In the genomic region with DNA sequence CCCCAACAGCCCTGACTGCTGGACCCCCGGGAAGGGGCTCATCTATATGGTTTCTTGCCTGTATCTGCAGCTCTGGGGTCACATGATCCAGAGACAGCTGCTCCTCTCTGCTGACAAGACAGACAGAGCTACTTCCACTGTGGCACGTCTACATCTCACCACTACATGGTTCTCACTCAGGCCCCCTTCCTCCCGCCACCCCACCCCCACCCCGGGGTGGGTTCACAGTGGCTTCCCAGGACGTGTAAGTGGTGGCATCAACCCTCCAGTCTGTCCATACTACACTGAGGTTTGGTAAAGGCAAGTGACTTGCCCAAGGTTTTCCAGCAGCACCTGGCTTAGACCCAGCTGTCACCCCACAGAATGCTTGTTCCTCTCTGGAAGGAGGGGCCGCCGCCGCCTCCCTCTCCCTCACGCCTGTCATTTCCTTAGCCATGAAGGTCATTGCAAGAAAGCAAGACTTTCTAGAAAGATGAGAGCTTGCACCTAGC, we compare ENCODE assay signal across 8 mouse cellular contexts. TPM values are rescaled to one million over a fixed set of nuclear protein-coding genes. Genes with fewer than 3 reads are reported as not detected.
DNase-seq lines count a peak whose midpoint lies in the region; ATAC-seq and TF ChIP-seq lines count a peak whose summit lies in the region.

No protein-coding gene starts in this region.

- no peak for TF ChIP-seq POLR2A in olfactory bulb, adult 2 months (IDR thresholded peaks at IDR 0.05; ENCODE audit: insufficient read depth, low read depth, low read length)

- H3K9me3 ChIP-seq in hindbrain, embryonic 16.5 days (ENCODE audit: control insufficient read depth, low read length), result no peaks in the 10 kb centered on the region
- H3K9me3 ChIP-seq in lung, postnatal 0 days (ENCODE audit: low read length), result no peaks in the 10 kb centered on the region

- peaks cover 6% of the 10 kb centered on the region; the same call in 1 of the 2 replicates for H3K36me3 ChIP-seq in hindbrain, embryonic 16.5 days (ENCODE audit: control insufficient read depth, insufficient read depth, low read length)
- H3K36me3 ChIP-seq in lung, postnatal 0 days (ENCODE audit: insufficient read depth, low read length), result no peaks in the 10 kb centered on the region

- TF ChIP-seq CTCF in olfactory bulb, adult 2 months (IDR thresholded peaks at IDR 0.05; ENCODE audit: insufficient read depth, low read depth, low read length), result no peak
- TF ChIP-seq CTCF in lung, postnatal 0 days (IDR thresholded peaks at IDR 0.05), result no peak

- DNase-seq in left cerebral cortex, postnatal 36 days (ENCODE audit: low spot score in 2 of 2), result peak; percentile 63 to 67
- no peak for DNase-seq in left cerebral cortex, postnatal 10 days (ENCODE audit: extremely low spot score in 1 of 2, low spot score in 2 of 2)
- DNase-seq in cerebellum, postnatal 36 days, result peak; percentile 61 to 66
- no peak for DNase-seq in spleen, adult 18-20 months
- DNase-seq in thymus, postnatal 14 days, result no peak
- no peak for DNase-seq in lung, postnatal 0 days (ENCODE audit: low spot score)

- 41% methylated on average over 9 of the region's 9 CpGs for WGBS in hindbrain, embryonic 16.5 days
- WGBS in olfactory bulb, adult 2 months, result 26% methylated on average over 9 of the region's 9 CpGs
- 51% methylated on average over 9 of the region's 9 CpGs for WGBS in lung, postnatal 0 days

- H3K27me3 ChIP-seq in hindbrain, embryonic 16.5 days (replicated peaks; ENCODE audit: control insufficient read depth, insufficient read depth, low read length), result no peaks in the 10 kb centered on the region
- 0 out of 2 replicates have a peak, but pooled peaks cover 4% of the 10 kb centered on the region for H3K27me3 ChIP-seq in lung, postnatal 0 days (replicated peaks; ENCODE audit: insufficient read depth, low read length)

- peak overlapping the region; percentile 80 for H3K4me2 ChIP-seq in hindbrain, embryonic 16.5 days (ENCODE audit: low read length)
- no peak overlapping the region; the same call in 1 of the 2 replicates for H3K4me2 ChIP-seq in lung, postnatal 0 days (replicated peaks; ENCODE audit: low read depth, low read length)

- intact Hi-C loops in left cerebral cortex, postnatal 36 days (cut with DNase I), result no loop called here
- intact Hi-C loops in left cerebral cortex, postnatal 10 days (cut with DNase I), result no loop called here

- peak overlapping the region; percentile 95 for H3K27ac ChIP-seq in hindbrain, embryonic 16.5 days (ENCODE audit: low read depth, low read length)
- peak overlapping the region; percentile 91 for H3K27ac ChIP-seq in olfactory bulb, adult 2 months (ENCODE audit: insufficient read depth, low read depth, low read length)
- H3K27ac ChIP-seq in lung, postnatal 0 days (ENCODE audit: low read length), result no peak overlapping the region

- TF ChIP-seq EP300 in lung, postnatal 0 days (IDR thresholded peaks at IDR 0.05), result no peak

- peak overlapping the region; percentile 63 for H3K4me3 ChIP-seq in hindbrain, embryonic 16.5 days (ENCODE audit: low read length)
- H3K4me3 ChIP-seq in olfactory bulb, adult 2 months (ENCODE audit: insufficient read depth, low read depth, low read length), result peak overlapping the region; percentile 64
- H3K4me3 ChIP-seq in lung, postnatal 0 days (ENCODE audit: low read depth, low read length), result no peak overlapping the region

- H3K4me1 ChIP-seq in hindbrain, embryonic 16.5 days (ENCODE audit: control insufficient read depth, insufficient read depth, low read depth, low read length), result peaks cover 21% of the 10 kb centered on the region
- H3K4me1 ChIP-seq in olfactory bulb, adult 2 months (ENCODE audit: control insufficient read depth, insufficient read depth, low read length), result peaks cover 44% of the 10 kb centered on the region
- H3K4me1 ChIP-seq in lung, postnatal 0 days (ENCODE audit: insufficient read depth, low read depth, low read length), result no peaks in the 10 kb centered on the region

- peak; percentile 3; the same call in 1 of the 2 replicates for ATAC-seq in hindbrain, embryonic 16.5 days
- no peak for ATAC-seq in lung, postnatal 0 days

- H3K9ac ChIP-seq in hindbrain, embryonic 16.5 days (ENCODE audit: low read depth, low read length), result peak overlapping the region; percentile 77
- H3K9ac ChIP-seq in lung, postnatal 0 days (replicated peaks; ENCODE audit: low read depth), result no peak overlapping the region

RNA-seq across cellular contexts. Expression of a gene that starts 0.6 kb away (rescaled TPM):
- 10 to 100 TPM; 60.4 to 97.8 TPM for total RNA-seq in left cerebral cortex, postnatal 36 days (2021)
- 10 to 100 TPM; 65.2 to 75.1 TPM for total RNA-seq in left cerebral cortex, postnatal 10 days (2021)
- polyA plus RNA-seq in hindbrain, embryonic 16.5 days (2015; fragmentation: Nextera tagmentation; extraction: Ambion mirVana), result 41.1 and 57.5 TPM in 2 replicates
- not detected in 2 replicates for polyA plus RNA-seq in olfactory bulb, adult 2 months (2012; ENCODE audit: insufficient read depth, insufficient read length, low replicate concordance, missing spikeins)
- 20.1 and 20.4 TPM in 2 replicates for polyA plus RNA-seq in lung, postnatal 0 days (2015; fragmentation: Nextera tagmentation; extraction: Ambion mirVana)

RNA-seq across cellular contexts. Expression of a gene that starts 1.6 kb away (rescaled TPM):
- 1,000 to 10,000 TPM; 1,215 to 1,406 TPM for total RNA-seq in left cerebral cortex, postnatal 36 days (2021)
- 100 to 1,000 TPM; 707 to 727 TPM for total RNA-seq in left cerebral cortex, postnatal 10 days (2021)
- 71.2 and 79.0 TPM in 2 replicates for polyA plus RNA-seq in hindbrain, embryonic 16.5 days (2015; fragmentation: Nextera tagmentation; extraction: Ambion mirVana)
- polyA plus RNA-seq in olfactory bulb, adult 2 months (2012; ENCODE audit: insufficient read depth, insufficient read length, low replicate concordance, missing spikeins), result 153 TPM in 1 of 2 replicates, not detected in the other
- polyA plus RNA-seq in lung, postnatal 0 days (2015; fragmentation: Nextera tagmentation; extraction: Ambion mirVana), result 5.0 and 5.1 TPM in 2 replicates

RNA-seq across cellular contexts. Expression of a gene that starts 30.2 kb away (rescaled TPM):
- 100 to 1,000 TPM; 312 to 437 TPM for total RNA-seq in left cerebral cortex, postnatal 36 days (2021)
- 100 to 1,000 TPM; 168 to 176 TPM for total RNA-seq in left cerebral cortex, postnatal 10 days (2021)
- 161 and 196 TPM in 2 replicates for polyA plus RNA-seq in hindbrain, embryonic 16.5 days (2015; fragmentation: Nextera tagmentation; extraction: Ambion mirVana)
- polyA plus RNA-seq in olfactory bulb, adult 2 months (2012; ENCODE audit: insufficient read depth, insufficient read length, low replicate concordance, missing spikeins), result not detected in 2 replicates
- 73.4 and 78.1 TPM in 2 replicates for polyA plus RNA-seq in lung, postnatal 0 days (2015; fragmentation: Nextera tagmentation; extraction: Ambion mirVana)

RNA-seq across cellular contexts. Expression of a gene that starts 36.5 kb away (rescaled TPM):
- total RNA-seq in left cerebral cortex, postnatal 36 days (2021), result 1 to 10 TPM in 1 of 2 experiments, under 1 TPM in 1; 0.91 to 1.8 TPM
- 1 to 10 TPM; 1.7 to 3.4 TPM for total RNA-seq in left cerebral cortex, postnatal 10 days (2021)
- 0.76 and 0.93 TPM in 2 replicates for polyA plus RNA-seq in hindbrain, embryonic 16.5 days (2015; fragmentation: Nextera tagmentation; extraction: Ambion mirVana)
- polyA plus RNA-seq in olfactory bulb, adult 2 months (2012; ENCODE audit: insufficient read depth, insufficient read length, low replicate concordance, missing spikeins), result not detected in 2 replicates
- 223 and 355 TPM in 2 replicates for polyA plus RNA-seq in lung, postnatal 0 days (2015; fragmentation: Nextera tagmentation; extraction: Ambion mirVana)

RNA-seq across cellular contexts. Expression of a gene that starts 44.2 kb away (rescaled TPM):
- total RNA-seq in left cerebral cortex, postnatal 36 days (2021), result 10 to 100 TPM; 40.6 to 54.8 TPM
- 10 to 100 TPM; 46.5 to 46.9 TPM for total RNA-seq in left cerebral cortex, postnatal 10 days (2021)
- 56.4 and 59.8 TPM in 2 replicates for polyA plus RNA-seq in hindbrain, embryonic 16.5 days (2015; fragmentation: Nextera tagmentation; extraction: Ambion mirVana)
- polyA plus RNA-seq in olfactory bulb, adult 2 months (2012; ENCODE audit: insufficient read depth, insufficient read length, low replicate concordance, missing spikeins), result not detected in 2 replicates
- 21.8 and 22.9 TPM in 2 replicates for polyA plus RNA-seq in lung, postnatal 0 days (2015; fragmentation: Nextera tagmentation; extraction: Ambion mirVana)

Comparison
In these comparisons a context has a peak if more than half of its experiments do, and no peak if none do; other contexts are left out.
1. DNase-seq: peak in left cerebral cortex, postnatal 36 days (2 of 2) and cerebellum, postnatal 36 days (2 of 2); none in left cerebral cortex, postnatal 10 days (0 of 2), spleen, adult 18-20 months (0 of 2), thymus, postnatal 14 days (single experiment) and lung, postnatal 0 days (single experiment).